Mouse (Mus musculus): Measurements from ENCODE around the gene Dock6. TPM values are rescaled to one million over a fixed set of nuclear protein-coding genes. Genes with fewer than 3 reads are reported as not detected.
"Not testable (repeated sequence)": the region's sequence is repeated elsewhere in the genome, so short reads cannot be mapped to it uniquely, and the experiment has no call there.

The Dock6 gene
- polyA plus RNA-seq, 1 experiment: 42.3 TPM

GRCm38 (mm10) chr9:21865673-21866398 is 13.4 kb upstream of the Dock6 start:
- 0 out of 2 replicates have a peak, but pooled peaks cover 1% of the 10 kb centered on the region for H3K4me1 ChIP-seq (ENCODE audit: control insufficient read depth, insufficient read depth, low read length)
- H3K4me3 ChIP-seq (ENCODE audit: insufficient read depth, low read length): no peak overlapping the region
- H3K27ac ChIP-seq (ENCODE audit: insufficient read depth, low read length): peak overlapping the region; percentile 40; the same call in 1 of the 2 replicates
- TF ChIP-seq POLR2A (IDR thresholded peaks at IDR 0.05; ENCODE audit: extremely low read depth, insufficient read depth, low read length) (no peak), CTCF (IDR thresholded peaks at IDR 0.05; ENCODE audit: extremely low read depth, insufficient read depth, low read length) (no peak)

GRCm38 (mm10) chr9:21862181-21862580 is 9.7 kb upstream of the Dock6 start:
- no peak overlapping the region for H3K4me3 ChIP-seq (ENCODE audit: insufficient read depth, low read length)
- no peak for TF ChIP-seq POLR2A (IDR thresholded peaks at IDR 0.05; ENCODE audit: extremely low read depth, insufficient read depth, low read length)
- TF ChIP-seq CTCF (IDR thresholded peaks at IDR 0.05; ENCODE audit: extremely low read depth, insufficient read depth, low read length): no peak
- no peaks in the 10 kb centered on the region for H3K4me1 ChIP-seq (ENCODE audit: control insufficient read depth, insufficient read depth, low read length)
- no peak overlapping the region for H3K27ac ChIP-seq (ENCODE audit: insufficient read depth, low read length)

GRCm38 (mm10) chr9:21860349-21860748 is 7.9 kb upstream of the Dock6 start:
- not testable (repeated sequence) for H3K27ac ChIP-seq (ENCODE audit: insufficient read depth, low read length)

GRCm38 (mm10) chr9:21859606-21860005 is 7.2 kb upstream of the Dock6 start:
- no peaks in the 10 kb centered on the region for H3K4me1 ChIP-seq (ENCODE audit: control insufficient read depth, insufficient read depth, low read length)
- no peak overlapping the region for H3K27ac ChIP-seq (ENCODE audit: insufficient read depth, low read length)
- TF ChIP-seq POLR2A (IDR thresholded peaks at IDR 0.05; ENCODE audit: extremely low read depth, insufficient read depth, low read length): no peak
- TF ChIP-seq CTCF (IDR thresholded peaks at IDR 0.05; ENCODE audit: extremely low read depth, insufficient read depth, low read length): no peak
- no peak overlapping the region for H3K4me3 ChIP-seq (ENCODE audit: insufficient read depth, low read length)

More at GRCm38 (mm10) chr9:21860349-21860748, 7.9 kb upstream of the Dock6 start:
- H3K4me3 ChIP-seq (ENCODE audit: insufficient read depth, low read length); H3K4me1 ChIP-seq (ENCODE audit: control insufficient read depth, insufficient read depth, low read length): not testable (repeated sequence)

GRCm38 (mm10) chr9:21858084-21858483 is 5.6 kb upstream of the Dock6 start:
- Histone ChIP-seq H3K27ac (ENCODE audit: insufficient read depth, low read length) (no peak overlapping the region), H3K4me1 (ENCODE audit: control insufficient read depth, insufficient read depth, low read length) (no peaks in the 10 kb centered on the region), H3K4me3 (ENCODE audit: insufficient read depth, low read length) (no peak overlapping the region)
- TF ChIP-seq POLR2A (IDR thresholded peaks at IDR 0.05; ENCODE audit: extremely low read depth, insufficient read depth, low read length) (no peak), CTCF (IDR thresholded peaks at IDR 0.05; ENCODE audit: extremely low read depth, insufficient read depth, low read length) (no peak)

- Histone ChIP-seq H3K4me1 (ENCODE audit: control insufficient read depth, insufficient read depth, low read length) (no peaks in the 10 kb centered on the region), H3K4me3 (ENCODE audit: insufficient read depth, low read length) (no peak overlapping the region), H3K27ac (ENCODE audit: insufficient read depth, low read length) (no peak overlapping the region)
- TF ChIP-seq CTCF (IDR thresholded peaks at IDR 0.05; ENCODE audit: extremely low read depth, insufficient read depth, low read length): no peak
- TF ChIP-seq POLR2A (IDR thresholded peaks at IDR 0.05; ENCODE audit: extremely low read depth, insufficient read depth, low read length): no peak
Measured at GRCm38 (mm10) chr9:21857501-21857900, 5.1 kb upstream of the Dock6 start.

- H3K27ac ChIP-seq (ENCODE audit: insufficient read depth, low read length): no peak overlapping the region
- no peak overlapping the region for H3K4me3 ChIP-seq (ENCODE audit: insufficient read depth, low read length)
- no peak for TF ChIP-seq POLR2A (IDR thresholded peaks at IDR 0.05; ENCODE audit: extremely low read depth, insufficient read depth, low read length)
- H3K4me1 ChIP-seq (ENCODE audit: control insufficient read depth, insufficient read depth, low read length): no peaks in the 10 kb centered on the region
Measured at GRCm38 (mm10) chr9:21854894-21855293, 2.5 kb upstream of the Dock6 start.

- no peak overlapping the region for H3K27ac ChIP-seq (ENCODE audit: insufficient read depth, low read length)
- no peaks in the 10 kb centered on the region for H3K4me1 ChIP-seq (ENCODE audit: control insufficient read depth, insufficient read depth, low read length)
- TF ChIP-seq POLR2A (IDR thresholded peaks at IDR 0.05; ENCODE audit: extremely low read depth, insufficient read depth, low read length) (no peak), CTCF (IDR thresholded peaks at IDR 0.05; ENCODE audit: extremely low read depth, insufficient read depth, low read length) (no peak)
- H3K4me3 ChIP-seq (ENCODE audit: insufficient read depth, low read length): no peak overlapping the region
Measured at GRCm38 (mm10) chr9:21853961-21854360, 1.5 kb upstream of the Dock6 start.

GRCm38 (mm10) chr9:21851084-21851483 is 1.4 kb downstream of the Dock6 start:
- H3K27ac ChIP-seq (ENCODE audit: insufficient read depth, low read length): no peak overlapping the region
- TF ChIP-seq POLR2A (IDR thresholded peaks at IDR 0.05; ENCODE audit: extremely low read depth, insufficient read depth, low read length) (no peak), CTCF (IDR thresholded peaks at IDR 0.05; ENCODE audit: extremely low read depth, insufficient read depth, low read length) (no peak)
- H3K4me3 ChIP-seq (ENCODE audit: insufficient read depth, low read length): no peak overlapping the region
- H3K4me1 ChIP-seq (ENCODE audit: control insufficient read depth, insufficient read depth, low read length): no peaks in the 10 kb centered on the region
